Mouse (Mus musculus) liver, embryonic 14.5 days (tissue): ENCODE measurements around the gene Slc35b2. TPM values are rescaled to one million over a fixed set of nuclear protein-coding genes. Genes with fewer than 3 reads are reported as not detected.

Source experiments
- ATAC-seq: fragments of 200-750 bp; cut with Nextera tagmentation; 2 replicates; pipeline ENCODE4 v1.8.0; 2017; ENCODE audit warnings: moderate number of reproducible peaks, mild to moderate bottlenecking, moderate library complexity; ENCODE audit not compliant: insufficient read depth
- DNase-seq, 3 experiments: peaks; one replicate each; pipeline ENCODE4 v3.0.0-alpha.2; 2012 to 2013; ENCODE audit warnings: low read depth in 3 of 3, low spot score in 3 of 3
- H3K27ac ChIP-seq: fragments of 300-500 bp; sonication (generic); 2 replicates; pipeline ENCODE4 v1.5.1; 2014; ENCODE audit warnings: moderate library complexity, mild to moderate bottlenecking, control low read depth, inconsistent platforms
- H3K27me3 ChIP-seq: fragments of 300-500 bp; sonication (generic); 2 replicates; pipeline ENCODE4 v1.6.1; 2014; ENCODE audit warnings: mild to moderate bottlenecking, low read length, moderate library complexity; ENCODE audit not compliant: control insufficient read depth, insufficient read depth
- H3K36me3 ChIP-seq: fragments of 300-500 bp; sonication (generic); replicated peaks from 2 replicates; pipeline ENCODE4 v1.6.1; 2014; ENCODE audit warnings: low read depth; ENCODE audit not compliant: control insufficient read depth, insufficient read depth
- H3K4me1 ChIP-seq, 2 experiments: fragments of 200-500 bp in 1 of 2; fragments of 300-500 bp in 1 of 2; sonication (generic) in 1 of 2; replicated peaks; 2 replicates each; pipeline ENCODE4 v1.6.1; 2012 to 2014; ENCODE audit warnings: antibody characterized with exemption in 1 of 2, inconsistent platforms in 1 of 2, low read length in 1 of 2; ENCODE audit not compliant: control insufficient read depth in 2 of 2, insufficient read depth in 2 of 2
- H3K4me2 ChIP-seq: fragments of 300-500 bp; sonication (generic); 2 replicates; pipeline ENCODE4 v1.6.1; 2014; ENCODE audit warnings: low read depth, mild to moderate bottlenecking, control low read depth, moderate library complexity
- H3K4me3 ChIP-seq, 2 experiments: fragments of 200-500 bp in 1 of 2; fragments of 300-500 bp in 1 of 2; sonication (generic) in 1 of 2; 2 replicates each; pipeline ENCODE4 v1.5.1; 2012 to 2014; ENCODE audit warnings: low read depth in 2 of 2, low read length in 2 of 2, mild to moderate bottlenecking in 2 of 2, control low read depth in 1 of 2, inconsistent platforms in 1 of 2, moderate library complexity in 1 of 2; ENCODE audit not compliant: insufficient read depth in 1 of 2
- H3K9ac ChIP-seq: fragments of 300-500 bp; sonication (generic); replicated peaks from 2 replicates; pipeline ENCODE4 v1.6.1; 2014; ENCODE audit warnings: mild to moderate bottlenecking, control low read depth, moderate library complexity
- H3K9me3 ChIP-seq: fragments of 300-500 bp; sonication (generic); 2 replicates; pipeline ENCODE4 v1.6.1; 2016; ENCODE audit warnings: low read length, mixed read lengths; ENCODE audit not compliant: control insufficient read depth
- CTCF ChIP-seq: IDR thresholded peaks from 2 replicates; pipeline ENCODE4 v1.5.1; 2016; ENCODE audit warnings: antibody characterized with exemption, low read depth, control low read depth
- EP300 ChIP-seq: IDR thresholded peaks from 2 replicates; pipeline ENCODE4 v1.6.1; 2016; ENCODE audit warnings: antibody characterized with exemption, low read depth
- WGBS: fragments of 180-500 bp; shearing (Covaris S2); extraction: QIAGEN DNeasy Blood & Tissue Kit; methylation state at CpG from one replicate; pipeline ENCODE4 v1.1.7; 2014; ENCODE audit not compliant: insufficient replicate concordance; 5-methylcytosine and 5-hydroxymethylcytosine counted together
- polyA plus RNA-seq, 2 experiments: library from polyadenylated mRNA; depleted of rRNA in 1 of 2; stranded (reverse) in 1 of 2; unstranded in 1 of 2; fragments of >200 nt; fragmentation: Nextera tagmentation in 1 of 2; extraction: Ambion mirVana in 1 of 2; gene quantifications; 2 replicates each; pipeline versions ENCODE4 v1.2.1 to v1.2.3; 2012 to 2014

The Slc35b2 gene
- polyA plus RNA-seq, 2 experiments = 27.6 to 44.8 TPM

DNA sequence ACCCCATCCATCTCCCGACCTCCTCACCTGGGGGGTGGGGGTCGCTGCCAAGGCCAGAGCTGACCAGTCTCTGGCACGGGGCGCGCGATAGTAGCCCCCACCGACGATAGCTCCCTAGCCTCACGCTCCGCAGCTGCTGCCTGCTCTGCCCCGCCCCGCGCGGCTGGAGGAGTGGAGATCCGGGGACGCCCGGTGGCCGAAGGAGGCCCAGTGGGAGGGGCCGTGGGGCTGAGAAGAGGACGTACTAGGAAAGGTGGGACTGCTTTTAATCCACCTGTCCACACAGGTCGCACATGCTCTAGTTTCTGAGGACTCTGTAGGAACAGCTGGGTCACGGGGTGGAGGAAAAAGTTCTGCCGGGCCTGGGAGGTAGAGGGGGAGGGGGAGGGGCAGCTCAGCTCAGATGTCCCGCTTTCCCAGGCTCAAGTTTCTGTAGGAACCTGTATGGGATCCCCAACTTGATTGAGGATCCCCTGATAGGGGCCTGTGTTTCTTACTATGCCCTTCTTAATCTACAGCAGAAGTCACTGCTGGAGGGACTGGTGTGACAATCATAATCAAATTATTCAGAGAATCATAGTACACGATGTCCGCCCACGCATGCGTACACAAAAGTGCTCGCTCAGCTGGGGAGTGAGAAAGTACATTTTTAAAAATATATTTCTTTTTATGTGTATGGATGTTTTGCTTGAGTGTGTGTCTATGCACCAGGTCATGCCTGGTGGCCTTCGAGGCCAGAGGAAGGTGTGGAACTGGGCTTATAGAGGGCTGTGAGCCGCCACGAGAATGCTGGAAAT is 36.0 kb downstream of the Slc35b2 start, which contains the start of gene Slc29a1:
Gene Slc29a1, minus strand, starts transcription at position 161 of the 797 bp plus-strand sequence.
- no peak within 1 kb of the TSS for H3K27ac ChIP-seq
- DNase-seq = no peak
- TF ChIP-seq EP300 = no peak
- peak; percentile 36; the same call in 1 of the 2 replicates for TF ChIP-seq CTCF
- H3K4me1 ChIP-seq = peaks cover 42 to 52% of the 10 kb centered on the region in 2 experiments
- 20% methylated on average over 32 of the region's 32 CpGs for WGBS
- no peaks in the 10 kb centered on the region for H3K9me3 ChIP-seq
- H3K4me3 ChIP-seq = peak within 1 kb of the TSS; percentile 33 to 59
- H3K36me3 ChIP-seq = no peaks in the 10 kb centered on the region
- peak within 1 kb of the TSS; percentile 63 for H3K4me2 ChIP-seq
- no peak for ATAC-seq
- no peaks in the 10 kb centered on the region; the same call in 1 of the 2 replicates for H3K27me3 ChIP-seq
- H3K9ac ChIP-seq = peak within 1 kb of the TSS; percentile 55

DNA sequence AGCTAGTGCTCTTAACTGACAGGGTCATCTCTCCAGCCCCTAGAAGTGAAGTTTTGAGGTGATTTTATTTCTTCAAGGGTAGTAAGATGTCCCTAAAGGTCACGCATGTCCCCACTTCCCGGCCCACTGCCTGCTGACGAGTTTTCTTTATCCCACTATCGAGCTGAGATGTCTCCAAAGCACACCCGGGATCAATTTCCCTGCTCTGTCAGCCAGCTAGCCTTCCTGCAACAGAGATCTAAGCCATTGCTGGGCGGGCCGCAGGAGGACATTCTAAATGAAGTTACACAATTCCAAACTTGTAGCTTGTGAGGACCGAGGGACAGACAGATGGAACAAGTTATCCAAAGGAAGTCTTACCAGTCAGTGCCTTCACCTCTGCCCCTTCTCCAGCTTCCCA is 36.6 kb downstream of the Slc35b2 start:
- H3K27me3 ChIP-seq = no peaks in the 10 kb centered on the region; the same call in 1 of the 2 replicates
- no peaks in the 10 kb centered on the region for H3K36me3 ChIP-seq
- H3K9ac ChIP-seq = no peak overlapping the region
- WGBS = 78% methylated on average over 8 of the region's 8 CpGs
- H3K9me3 ChIP-seq = no peaks in the 10 kb centered on the region
- H3K27ac ChIP-seq = no peak overlapping the region
- DNase-seq = no peak
- no peak for ATAC-seq
- peaks cover 42 to 52% of the 10 kb centered on the region in 2 experiments for H3K4me1 ChIP-seq
- TF ChIP-seq EP300 = no peak
- TF ChIP-seq CTCF = no peak
- no peak overlapping the region for H3K4me2 ChIP-seq
- no peak overlapping the region for H3K4me3 ChIP-seq

DNA sequence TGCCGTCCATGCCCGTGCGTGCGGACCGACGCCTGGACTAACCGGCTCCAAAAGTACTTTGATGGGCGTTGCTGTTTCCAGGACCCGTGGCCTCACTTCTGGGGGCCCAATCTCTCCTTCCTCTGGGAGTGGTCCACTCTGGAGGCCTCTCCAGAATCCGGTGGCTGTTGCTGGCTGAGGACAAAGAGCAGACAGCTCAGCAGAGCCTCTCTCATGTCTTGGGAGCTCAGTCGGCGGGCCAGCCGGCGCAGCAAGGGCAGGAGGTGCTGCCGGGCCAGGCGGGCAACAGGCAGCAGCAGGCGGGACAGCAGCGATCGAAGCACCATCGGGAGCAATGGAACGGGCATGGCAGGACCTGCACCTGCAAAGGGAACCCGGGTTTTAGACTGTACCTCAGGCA is 37.7 kb downstream of the Slc35b2 start:
- no peaks in the 10 kb centered on the region; the same call in 1 of the 2 replicates for H3K27me3 ChIP-seq
- H3K27ac ChIP-seq = no peak overlapping the region
- H3K4me1 ChIP-seq = peaks cover 36 to 47% of the 10 kb centered on the region in 2 experiments
- H3K4me2 ChIP-seq = peak overlapping the region; percentile 46
- no peaks in the 10 kb centered on the region for H3K9me3 ChIP-seq
- ATAC-seq (no peak), DNase-seq (no peak)
- no peak for TF ChIP-seq CTCF
- no peak for TF ChIP-seq EP300
- no peaks in the 10 kb centered on the region for H3K36me3 ChIP-seq
- WGBS = 35% methylated on average over 22 of the region's 22 CpGs
- H3K4me3 ChIP-seq = no peak overlapping the region
- peak overlapping the region; percentile 32 for H3K9ac ChIP-seq

- 64% methylated on average over 6 of the region's 6 CpGs for WGBS
- Histone ChIP-seq H3K9ac (peak within 1 kb of the TSS; percentile 32), H3K9me3 (no peaks in the 10 kb centered on the region), H3K4me3 (no peak within 1 kb of the TSS), H3K4me1 (peaks cover 31 to 41% of the 10 kb centered on the region in 2 experiments), H3K27ac (no peak within 1 kb of the TSS), H3K4me2 (peak within 1 kb of the TSS; percentile 46), H3K27me3 (no peaks in the 10 kb centered on the region; the same call in 1 of the 2 replicates), H3K36me3 (no peaks in the 10 kb centered on the region)
- no peak for TF ChIP-seq EP300
- TF ChIP-seq CTCF = no peak
- ATAC-seq = no peak
- no peak for DNase-seq
Observed at GRCm38 (mm10) chr17:45601877-45602304, 38.2 kb downstream of the Slc35b2 start, which contains the start of gene Mymx. Gene Mymx, minus strand, starts transcription at chr17:45602102.

DNA sequence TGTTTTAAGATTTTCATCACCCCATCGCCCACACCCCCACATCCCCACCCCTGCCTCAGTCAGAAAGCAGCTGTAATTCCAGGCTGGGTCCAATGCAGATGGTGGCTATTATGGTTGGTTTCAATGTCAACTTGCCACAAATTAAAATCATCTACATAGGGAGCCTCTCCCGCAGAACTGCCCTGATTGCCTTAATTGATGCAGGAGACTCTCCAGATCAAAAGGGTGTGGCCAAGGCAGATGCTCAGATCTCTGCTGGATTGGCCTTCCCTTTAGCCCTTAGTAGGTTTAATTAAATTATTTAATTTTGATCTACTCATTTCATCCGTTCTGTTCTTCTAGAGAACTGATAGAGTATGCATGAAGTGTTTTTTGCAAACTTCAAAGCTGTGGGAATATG is 39.3 kb downstream of the Slc35b2 start:
- H3K36me3 ChIP-seq = no peaks in the 10 kb centered on the region
- H3K4me3 ChIP-seq = no peak overlapping the region
- WGBS = 64% methylated on average over 3 of the region's 3 CpGs
- H3K9ac ChIP-seq = no peak overlapping the region
- no peaks in the 10 kb centered on the region for H3K9me3 ChIP-seq
- H3K27ac ChIP-seq = no peak overlapping the region
- ATAC-seq (no peak), DNase-seq (no peak)
- H3K27me3 ChIP-seq = no peaks in the 10 kb centered on the region; the same call in 1 of the 2 replicates
- TF ChIP-seq EP300 (no peak), CTCF (no peak)
- H3K4me1 ChIP-seq = peaks cover 28 to 35% of the 10 kb centered on the region in 2 experiments
- H3K4me2 ChIP-seq = no peak overlapping the region
